Mouse (Mus musculus) cerebellum, adult 18-20 months (tissue): Measurements from ENCODE around the gene Mtg2.
A peak's percentile ranks its signal among the peaks of the same experiment; 100 is the strongest.

Experiments used
- DNase-seq, 2 experiments: peaks; one replicate each; pipeline ENCODE4 v3.0.0; 2021

The Mtg2 gene

GRCm38 (mm10) chr2:180053001-180053400 is 17.4 kb upstream of the Mtg2 start:
- DNase-seq = no peak

- DNase-seq = no peak
These were observed 6.9 kb upstream of the Mtg2 start for GRCm38 (mm10) chr2:180063338-180064131.

GRCm38 (mm10) chr2:180069770-180070480 is 463 bp upstream of the Mtg2 start:
- DNase-seq = no peak

GRCm38 (mm10) chr2:180071671-180072070 is 1.3 kb downstream of the Mtg2 start:
- DNase-seq = no peak

GRCm38 (mm10) chr2:180072886-180073285 is 2.5 kb downstream of the Mtg2 start:
- no peak for DNase-seq

- no peak for DNase-seq
These were observed 7.2 kb downstream of the Mtg2 start for GRCm38 (mm10) chr2:180077622-180078021.

GRCm38 (mm10) chr2:180080680-180081079 is 10.3 kb downstream of the Mtg2 start:
- DNase-seq = no peak

- DNase-seq = no peak
These were observed 12.7 kb downstream of the Mtg2 start for GRCm38 (mm10) chr2:180083063-180083462.

GRCm38 (mm10) chr2:180084565-180084964 is 14.2 kb downstream of the Mtg2 start:
- DNase-seq = no peak

GRCm38 (mm10) chr2:180085926-180086636 is 15.7 kb downstream of the Mtg2 start:
- peak; percentile 30 to 47 for DNase-seq

- DNase-seq = no peak
These were observed 16.2 kb downstream of the Mtg2 start for GRCm38 (mm10) chr2:180086637-180087027.

GRCm38 (mm10) chr2:180087472-180087871 is 17.1 kb downstream of the Mtg2 start:
- no peak for DNase-seq

- DNase-seq = no peak
These were observed 19.9 kb downstream of the Mtg2 start for GRCm38 (mm10) chr2:180090285-180090684.

- DNase-seq = no peak
These were observed 25.3 kb downstream of the Mtg2 start for GRCm38 (mm10) chr2:180095711-180096110.

- no peak for DNase-seq
These were observed 27.2 kb downstream of the Mtg2 start for GRCm38 (mm10) chr2:180097585-180097984.

- no peak for DNase-seq
These were observed 27.8 kb downstream of the Mtg2 start for GRCm38 (mm10) chr2:180098167-180098566.

GRCm38 (mm10) chr2:180099529-180099928 is 29.1 kb downstream of the Mtg2 start:
- DNase-seq = no peak

- no peak for DNase-seq
These were observed 33.0 kb downstream of the Mtg2 start for GRCm38 (mm10) chr2:180103151-180103977.

GRCm38 (mm10) chr2:180103978-180104658 is 33.7 kb downstream of the Mtg2 start, which contains the start of gene Hrh3:
Hrh3 (minus strand) TSS chr2:180104488.
- peak; percentile 76 to 86 for DNase-seq

GRCm38 (mm10) chr2:180104659-180105377 is 34.4 kb downstream of the Mtg2 start:
- DNase-seq = peak in 1 of 2 experiments; percentile 23
